Mouse (Mus musculus) midbrain, embryonic 11.5 days (tissue): ENCODE data around the gene Rnf7. TPM values are rescaled to one million over a fixed set of nuclear protein-coding genes. Genes with fewer than 3 reads are reported as not detected.
"Not testable (repeated sequence)": the region's sequence is repeated elsewhere in the genome, so short reads cannot be mapped to it uniquely, and the experiment has no call there.

ENCODE experiments used
- ATAC-seq: fragments of 200-750 bp; cut with Nextera tagmentation; 2 replicates; pipeline ENCODE4 v1.8.0; 2017; ENCODE audit warnings: moderate TSS enrichment, moderate library complexity; ENCODE audit not compliant: low FRiP score
- DNase-seq: peaks from one replicate; pipeline ENCODE4 v3.0.0; 2015; ENCODE audit warnings: low spot score; ENCODE audit errors: missing footprints
- H3K27ac ChIP-seq: fragments of 300-500 bp; sonication (generic); 2 replicates; pipeline ENCODE4 v1.5.1; 2014; ENCODE audit warnings: low read depth, low read length
- H3K27me3 ChIP-seq: fragments of 300-500 bp; sonication (generic); 2 replicates; pipeline ENCODE4 v1.6.1; 2014; ENCODE audit warnings: mild to moderate bottlenecking, low read length, moderate library complexity, mixed read lengths; ENCODE audit not compliant: control insufficient read depth, insufficient read depth
- H3K36me3 ChIP-seq: fragments of 300-500 bp; sonication (generic); 2 replicates; pipeline ENCODE4 v1.6.1; 2014; ENCODE audit warnings: mild to moderate bottlenecking, low read length, moderate library complexity, mixed read lengths; ENCODE audit not compliant: control insufficient read depth, insufficient read depth
- H3K4me1 ChIP-seq: fragments of 300-500 bp; sonication (generic); 2 replicates; pipeline ENCODE4 v1.6.1; 2014; ENCODE audit warnings: low read length; ENCODE audit not compliant: control insufficient read depth, insufficient read depth
- H3K4me2 ChIP-seq: fragments of 300-500 bp; sonication (generic); 2 replicates; pipeline ENCODE4 v1.6.1; 2014; ENCODE audit warnings: mild to moderate bottlenecking, moderate library complexity
- H3K4me3 ChIP-seq: fragments of 300-500 bp; sonication (generic); 2 replicates; pipeline ENCODE4 v1.5.1; 2014; ENCODE audit warnings: low read depth, low read length
- H3K9ac ChIP-seq: fragments of 300-500 bp; sonication (generic); 2 replicates; pipeline ENCODE4 v1.6.1; 2014; ENCODE audit warnings: low read length
- H3K9me3 ChIP-seq: fragments of 300-500 bp; sonication (generic); 2 replicates; pipeline ENCODE4 v1.6.1; 2016; ENCODE audit warnings: low read length; ENCODE audit not compliant: control insufficient read depth
- WGBS: fragments of 180-500 bp; shearing (Covaris S2); extraction: QIAGEN DNeasy Blood & Tissue Kit; methylation state at CpG from one replicate; pipeline ENCODE4 v1.1.7; 2014; 5-methylcytosine and 5-hydroxymethylcytosine counted together
- polyA plus RNA-seq: library from polyadenylated mRNA; unstranded; fragments of >200 nt; fragmentation: Nextera tagmentation; extraction: Ambion mirVana; gene quantifications from 2 replicates; pipeline ENCODE4 v1.2.1, GENCODE M21; 2014

Rnf7 gene
- 293 and 294 TPM in 2 replicates for polyA plus RNA-seq

- peak within 1 kb of the TSS; percentile 75 for H3K27ac ChIP-seq
- peak; percentile 100 for DNase-seq
- 0% methylated on average over 62 of the region's 74 CpGs for WGBS
- H3K9me3 ChIP-seq: no peaks in the 10 kb centered on the region
- H3K4me2 ChIP-seq: peak within 1 kb of the TSS; percentile 67
- H3K4me1 ChIP-seq: peaks cover 5% of the 10 kb centered on the region; the same call in 1 of the 2 replicates
- no peaks in the 10 kb centered on the region for H3K27me3 ChIP-seq
- H3K9ac ChIP-seq: peak within 1 kb of the TSS; percentile 80
- ATAC-seq: peak; percentile 99
- H3K36me3 ChIP-seq: 0 out of 2 replicates have a peak, but pooled peaks cover 2% of the 10 kb centered on the region
- H3K4me3 ChIP-seq: peak within 1 kb of the TSS; percentile 88
Measured at GRCm38 (mm10) chr9:96478071-96478888, at the start of gene Rnf7. Rnf7 (minus strand) TSS chr9:96478675.

DNA sequence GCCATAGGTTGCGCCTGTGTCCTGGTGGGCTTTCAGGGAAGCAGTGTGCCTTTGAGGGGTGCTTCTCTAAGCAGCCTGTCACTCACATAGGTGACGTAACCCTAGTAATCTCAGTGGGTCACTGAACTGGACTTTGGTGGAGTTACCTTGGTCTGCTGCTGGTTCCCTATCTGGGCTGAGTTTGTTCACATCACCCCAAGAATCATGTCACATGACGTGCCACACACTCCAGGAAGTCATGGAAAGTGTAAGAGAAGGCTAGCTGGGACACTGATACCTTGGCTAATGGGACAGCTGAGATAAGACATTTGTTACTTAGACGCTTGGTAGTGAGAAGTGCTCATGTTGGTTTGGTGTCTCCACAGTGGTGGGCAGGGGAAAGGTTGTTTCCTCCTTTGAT lies 47.5 kb upstream of the Rnf7 start:
- H3K4me2 ChIP-seq: no peak overlapping the region
- no peaks in the 10 kb centered on the region for H3K4me1 ChIP-seq
- no peak overlapping the region for H3K27ac ChIP-seq
- DNase-seq (no peak), ATAC-seq (no peak)
- H3K9me3 ChIP-seq: no peaks in the 10 kb centered on the region
- no peak overlapping the region for H3K4me3 ChIP-seq
- 76% methylated on average over 4 of the region's 4 CpGs for WGBS
- no peaks in the 10 kb centered on the region for H3K27me3 ChIP-seq
- H3K36me3 ChIP-seq: no peaks in the 10 kb centered on the region
- H3K9ac ChIP-seq: no peak overlapping the region

DNA sequence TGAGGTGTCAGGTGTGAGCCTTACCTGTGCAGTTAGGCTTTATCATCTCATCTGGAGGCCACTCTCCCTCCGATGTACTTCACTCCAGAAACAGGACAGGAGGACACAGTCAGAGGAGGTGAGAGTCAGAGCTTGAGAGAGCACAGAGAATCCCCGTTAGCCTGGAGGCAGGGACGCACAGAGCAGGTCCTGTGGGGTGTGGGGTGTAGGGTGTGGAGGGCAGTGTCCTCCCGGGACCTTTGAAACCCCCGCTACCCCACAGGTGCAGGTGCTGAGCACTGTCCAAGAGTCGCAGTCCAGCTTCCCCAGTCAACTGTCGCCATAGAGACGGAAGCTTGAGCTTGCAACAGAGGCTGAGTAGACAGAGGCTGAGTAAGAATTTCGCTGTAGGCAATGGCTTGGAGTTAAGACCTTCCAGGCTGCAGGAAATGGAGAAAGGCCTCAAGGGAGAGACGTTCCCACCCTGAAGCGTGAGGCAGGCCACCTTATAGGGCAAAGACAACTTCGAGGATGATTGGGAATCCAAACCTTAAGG lies 46.6 kb upstream of the Rnf7 start, which contains the start of gene Gm28729:
Gene Gm28729, minus strand, starts transcription at position 293 of the 535 bp plus-strand sequence.
- Histone ChIP-seq H3K4me2 (no peak within 1 kb of the TSS), H3K4me1 (no peaks in the 10 kb centered on the region), H3K36me3 (no peaks in the 10 kb centered on the region), H3K4me3 (no peak within 1 kb of the TSS), H3K27ac (no peak within 1 kb of the TSS), H3K9ac (no peak within 1 kb of the TSS), H3K9me3 (no peaks in the 10 kb centered on the region), H3K27me3 (no peaks in the 10 kb centered on the region)
- DNase-seq (no peak), ATAC-seq (no peak)
- WGBS: 65% methylated on average over 12 of the region's 12 CpGs

DNA sequence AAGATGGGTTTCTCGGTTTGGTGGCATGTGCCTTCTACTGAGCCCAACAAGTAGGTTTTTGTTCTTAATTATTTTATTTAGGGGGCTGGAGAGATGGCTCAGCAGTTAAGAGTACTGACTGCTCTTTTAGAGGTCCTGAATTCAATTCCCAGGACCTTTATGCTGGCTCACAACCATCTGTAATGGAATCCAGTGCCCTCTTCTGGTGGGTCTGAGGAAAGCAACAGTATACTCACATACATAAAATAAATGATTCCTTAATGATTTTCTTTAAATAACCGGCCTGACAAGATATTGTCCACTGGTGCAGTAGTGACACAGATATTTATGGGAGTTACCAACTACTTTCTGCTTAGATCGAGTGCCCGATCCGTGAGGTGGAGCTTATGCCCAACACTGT lies 44.7 kb upstream of the Rnf7 start:
- H3K9ac ChIP-seq: no peak overlapping the region
- no peak for DNase-seq

GRCm38 (mm10) chr9:96521574-96521973 lies 43.1 kb upstream of the Rnf7 start:
- ATAC-seq, H3K9me3 ChIP-seq, DNase-seq, H3K27ac ChIP-seq, H3K36me3 ChIP-seq, H3K9ac ChIP-seq, H3K27me3 ChIP-seq, H3K4me3 ChIP-seq, H3K4me1 ChIP-seq, H3K4me2 ChIP-seq: not testable (repeated sequence)
- WGBS: 85% methylated on average over 2 of the region's 2 CpGs

More for the DNA sequence above, 44.7 kb upstream of the Rnf7 start:
- Histone ChIP-seq H3K27me3 (no peaks in the 10 kb centered on the region), H3K9me3 (no peaks in the 10 kb centered on the region), H3K4me3 (no peak overlapping the region), H3K4me1 (no peaks in the 10 kb centered on the region), H3K36me3 (no peaks in the 10 kb centered on the region), H3K4me2 (no peak overlapping the region), H3K27ac (no peak overlapping the region)
- WGBS: 87% methylated on average over 5 of the region's 5 CpGs
- ATAC-seq: no peak

DNA sequence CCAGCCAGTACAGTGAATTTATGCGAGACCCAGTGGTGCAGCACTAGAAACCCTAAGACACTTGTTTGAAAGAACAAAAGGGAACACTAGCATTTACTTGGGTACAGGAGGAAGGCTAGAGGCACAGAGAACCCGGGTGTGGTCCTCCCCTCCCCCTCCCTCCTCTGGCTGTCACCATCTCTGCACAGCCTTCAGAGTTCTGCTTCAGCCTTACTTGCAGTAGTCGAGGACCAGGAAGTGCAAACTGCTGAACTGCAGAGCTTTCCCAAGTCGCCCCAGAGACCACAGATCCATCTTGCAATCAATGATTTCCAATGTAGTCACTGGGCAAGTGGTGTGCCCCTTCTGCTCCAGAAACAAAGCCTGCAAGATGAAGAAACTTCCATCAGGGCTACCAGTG lies 39.0 kb upstream of the Rnf7 start:
- Histone ChIP-seq H3K27me3 (no peaks in the 10 kb centered on the region), H3K4me2 (no peak overlapping the region), H3K27ac (no peak overlapping the region), H3K9me3 (no peaks in the 10 kb centered on the region), H3K36me3 (no peaks in the 10 kb centered on the region), H3K9ac (no peak overlapping the region), H3K4me3 (no peak overlapping the region), H3K4me1 (no peaks in the 10 kb centered on the region)
- WGBS: 51% methylated on average over 4 of the region's 4 CpGs
- ATAC-seq: no peak
- no peak for DNase-seq

- H3K36me3 ChIP-seq: no peaks in the 10 kb centered on the region
- H3K4me2 ChIP-seq: no peak overlapping the region
- no peak overlapping the region for H3K9ac ChIP-seq
- H3K9me3 ChIP-seq: no peaks in the 10 kb centered on the region
- no peak overlapping the region for H3K27ac ChIP-seq
- no peaks in the 10 kb centered on the region for H3K4me1 ChIP-seq
- ATAC-seq (no peak), DNase-seq (no peak)
- H3K4me3 ChIP-seq: no peak overlapping the region
- no peaks in the 10 kb centered on the region for H3K27me3 ChIP-seq
- 70% methylated on average over 3 of the region's 3 CpGs for WGBS
Measured at GRCm38 (mm10) chr9:96516806-96517205, 38.3 kb upstream of the Rnf7 start.

DNA sequence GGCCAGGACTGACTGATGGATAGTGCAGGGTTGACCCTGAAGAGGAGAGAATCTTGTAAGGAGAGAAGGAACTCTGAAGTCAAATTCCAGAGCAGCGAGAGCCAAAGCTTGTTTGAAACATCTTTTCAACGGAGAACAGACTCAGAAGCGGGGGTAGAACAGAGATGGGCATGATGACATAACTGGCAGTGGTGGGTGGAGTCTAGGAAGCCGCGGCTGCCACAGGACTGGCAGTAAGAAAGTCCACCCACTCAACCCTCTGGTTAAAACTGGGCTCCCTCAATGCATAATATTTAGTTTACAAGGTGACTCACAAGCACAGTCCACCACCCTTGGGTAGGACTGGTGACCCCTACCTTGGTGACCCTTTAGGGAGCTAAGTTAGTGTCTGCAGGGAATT lies 37.3 kb upstream of the Rnf7 start:
- Histone ChIP-seq H3K4me3 (no peak overlapping the region), H3K27me3 (no peaks in the 10 kb centered on the region), H3K4me2 (no peak overlapping the region), H3K9ac (no peak overlapping the region), H3K36me3 (no peaks in the 10 kb centered on the region), H3K9me3 (no peaks in the 10 kb centered on the region), H3K27ac (no peak overlapping the region), H3K4me1 (no peaks in the 10 kb centered on the region)
- no peak for ATAC-seq
- no peak for DNase-seq
- 94% methylated on average over 5 of the region's 5 CpGs for WGBS

GRCm38 (mm10) chr9:96514278-96514677 lies 35.8 kb upstream of the Rnf7 start:
- Histone ChIP-seq H3K4me2 (no peak overlapping the region), H3K4me1 (no peaks in the 10 kb centered on the region), H3K4me3 (no peak overlapping the region), H3K36me3 (no peaks in the 10 kb centered on the region), H3K27me3 (no peaks in the 10 kb centered on the region), H3K9me3 (no peaks in the 10 kb centered on the region), H3K27ac (no peak overlapping the region), H3K9ac (no peak overlapping the region)
- no peak for ATAC-seq
- 90% methylated on average over 5 of the region's 5 CpGs for WGBS
- DNase-seq: no peak
